Mouse (Mus musculus): Measurements from ENCODE around the gene Dnttip1.

Gene Dnttip1

DNA sequence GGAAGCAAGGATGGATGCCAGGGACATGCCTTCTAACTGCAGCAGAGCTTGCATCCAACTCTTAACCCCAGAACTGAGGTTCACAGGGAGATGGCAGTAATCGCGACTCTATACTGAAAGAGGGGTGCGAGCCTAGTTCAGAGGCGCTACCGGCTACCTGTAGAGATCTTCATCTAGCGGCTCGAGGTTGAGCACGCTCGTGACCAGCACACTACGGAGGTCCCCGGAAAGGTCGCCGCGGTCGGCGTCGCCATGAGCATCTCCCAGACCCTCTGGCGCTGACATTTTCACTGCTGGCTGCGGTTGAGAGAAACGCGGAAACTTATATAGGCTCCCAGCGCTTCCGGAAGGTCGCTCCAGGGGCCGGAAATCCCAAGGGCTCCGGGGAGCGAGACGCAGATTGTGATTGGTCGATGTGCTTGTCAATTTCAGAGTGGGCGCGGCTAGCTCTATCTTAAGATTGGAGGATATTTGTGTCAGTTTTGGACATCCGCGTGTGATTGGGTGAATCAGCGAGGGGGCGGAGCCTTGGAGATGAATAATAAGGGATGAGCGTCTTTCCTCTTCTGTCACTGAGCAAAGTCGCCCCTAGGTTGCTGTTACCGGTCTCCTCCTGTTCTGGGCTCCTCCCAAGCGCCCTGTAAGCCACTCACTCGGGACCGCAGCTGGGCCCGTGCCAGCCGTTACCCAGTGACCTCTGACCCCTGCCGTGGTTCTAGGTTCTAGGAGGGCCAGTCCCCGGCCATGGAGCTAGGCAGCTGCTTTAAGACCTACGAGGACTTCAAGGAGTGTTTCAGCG, 58.9 kb downstream of the Dnttip1 start, which contains the start of the genes Acot8 and Zswim3:
Acot8 (minus strand) TSS at position 350 of the 799 bp plus-strand sequence.
Zswim3 (plus strand) TSS at position 566 of the 799 bp plus-strand sequence.
- peak; percentile 98 to 99 for DNase-seq (ENCODE audit: low spot score in 2 of 2)

DNA sequence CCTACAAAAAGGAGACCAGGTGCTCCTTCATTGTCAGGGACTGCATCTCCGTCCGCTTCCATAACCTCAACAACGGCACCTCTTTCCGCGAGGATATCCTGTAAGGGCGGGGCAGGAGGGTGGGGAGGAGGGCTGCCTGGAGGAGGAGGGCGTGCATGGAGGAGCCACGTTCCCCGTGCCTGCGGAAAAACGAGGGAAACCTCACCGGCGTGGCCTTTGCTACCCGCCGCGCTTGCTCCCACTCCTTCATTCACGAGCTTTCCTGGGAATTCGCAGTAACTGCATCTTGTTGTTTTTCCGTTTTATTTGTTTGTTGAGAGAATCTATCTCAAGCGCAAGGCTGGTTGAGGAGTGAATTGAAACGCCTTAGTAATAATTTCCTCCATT, 59.5 kb downstream of the Dnttip1 start:
- DNase-seq (ENCODE audit: low spot score in 2 of 2): no peak

DNA sequence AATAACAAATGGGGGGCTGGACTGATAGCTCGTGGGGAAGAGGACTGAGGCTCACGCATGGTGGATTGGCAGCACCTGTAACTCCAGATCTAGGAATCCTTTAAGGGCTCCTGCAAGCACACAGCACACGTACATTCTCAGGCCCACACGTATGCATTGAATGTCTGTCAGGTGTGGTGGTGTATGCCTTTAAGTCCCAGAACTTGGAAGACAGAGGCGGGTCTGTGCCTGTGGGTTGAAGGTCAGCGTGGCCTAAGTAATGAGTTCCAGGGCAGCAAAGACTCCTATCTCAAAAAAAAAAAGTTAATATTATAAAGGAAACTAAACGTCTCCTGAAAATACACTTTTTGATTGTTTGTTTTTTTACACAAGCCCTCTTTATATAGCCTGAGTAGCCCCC, 60.8 kb downstream of the Dnttip1 start:
- DNase-seq (ENCODE audit: low spot score in 2 of 2): no peak

DNA sequence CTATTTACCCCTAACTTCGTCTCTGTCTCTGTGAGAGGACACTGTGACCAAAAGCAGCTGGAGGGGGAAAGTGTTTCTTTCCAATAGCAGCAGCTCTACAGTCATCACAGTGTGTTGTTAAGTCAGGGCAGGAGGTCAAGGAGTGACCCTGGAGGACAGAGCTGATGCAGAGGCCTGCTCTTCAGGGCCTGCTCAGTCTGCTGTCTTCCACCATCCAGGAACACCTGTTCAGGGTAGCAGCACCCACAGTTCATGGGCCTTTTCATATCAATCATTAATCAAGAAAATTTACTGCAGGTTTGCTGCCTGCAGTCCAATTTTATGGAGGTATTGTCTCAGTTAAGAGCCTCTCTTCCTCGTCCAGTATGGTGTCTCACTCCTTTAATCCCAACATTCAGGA, 67.8 kb downstream of the Dnttip1 start:
- no peak for DNase-seq (ENCODE audit: low spot score in 2 of 2)

DNA sequence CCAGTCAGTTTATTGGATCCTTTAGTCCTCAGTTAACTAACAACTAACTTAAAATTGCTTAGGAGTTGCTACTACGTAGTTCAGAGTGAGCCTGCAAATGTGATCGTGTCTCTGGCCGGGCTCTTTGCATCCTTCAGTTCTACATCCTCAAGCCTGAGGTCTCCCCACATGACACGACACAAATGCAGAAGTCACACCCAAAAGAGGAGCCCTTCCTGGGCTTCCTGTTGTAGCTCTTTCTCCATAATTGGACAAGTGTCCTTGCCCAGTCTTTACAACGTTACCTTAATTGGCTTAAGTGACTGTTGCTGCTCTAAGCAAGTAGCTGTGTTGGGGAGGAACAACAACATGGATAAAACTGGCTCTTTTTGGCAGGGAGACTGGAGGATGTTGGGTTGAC, 69.6 kb downstream of the Dnttip1 start:
- DNase-seq (ENCODE audit: low spot score in 2 of 2): no peak

DNA sequence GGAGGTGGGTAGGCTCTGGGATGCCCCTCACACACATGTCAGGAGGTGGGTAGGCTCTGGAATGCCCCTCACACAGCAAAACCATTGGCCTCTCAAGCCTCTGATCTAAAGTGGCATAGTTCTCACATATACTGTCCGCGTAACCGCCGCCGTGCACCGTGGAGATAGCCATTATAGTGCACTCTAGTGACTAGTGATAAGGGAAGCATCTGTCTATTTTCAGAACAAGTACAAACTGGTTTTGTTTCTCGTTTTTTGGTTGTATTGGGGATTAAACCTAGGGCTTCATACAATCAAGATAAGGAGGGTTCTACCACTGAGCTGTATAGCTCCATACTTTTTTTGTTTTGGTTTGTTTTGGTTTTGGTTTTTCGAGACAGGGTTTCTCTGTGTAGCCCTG, 70.0 kb downstream of the Dnttip1 start:
- no peak for DNase-seq (ENCODE audit: low spot score in 2 of 2)

DNA sequence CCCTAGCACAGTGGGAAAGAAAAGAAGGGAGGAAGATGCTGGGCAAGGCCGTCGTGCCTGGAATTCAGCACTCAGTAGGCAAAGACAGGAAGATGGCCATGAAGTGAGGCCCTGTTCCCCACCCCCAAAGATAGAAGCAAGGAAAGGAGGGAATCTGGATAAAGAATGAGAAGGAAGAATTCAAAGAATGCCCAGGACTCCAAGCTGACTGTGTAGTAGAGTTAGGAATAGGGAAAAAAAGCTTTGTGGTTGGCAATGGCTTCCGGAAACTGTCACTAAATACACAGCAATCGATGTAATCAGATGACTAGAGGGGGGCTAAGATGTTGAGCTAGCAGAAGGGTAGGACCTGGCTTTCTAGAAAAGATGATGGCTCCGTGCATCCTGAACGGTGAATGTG, 71.4 kb downstream of the Dnttip1 start:
- no peak for DNase-seq (ENCODE audit: low spot score in 2 of 2)

DNA sequence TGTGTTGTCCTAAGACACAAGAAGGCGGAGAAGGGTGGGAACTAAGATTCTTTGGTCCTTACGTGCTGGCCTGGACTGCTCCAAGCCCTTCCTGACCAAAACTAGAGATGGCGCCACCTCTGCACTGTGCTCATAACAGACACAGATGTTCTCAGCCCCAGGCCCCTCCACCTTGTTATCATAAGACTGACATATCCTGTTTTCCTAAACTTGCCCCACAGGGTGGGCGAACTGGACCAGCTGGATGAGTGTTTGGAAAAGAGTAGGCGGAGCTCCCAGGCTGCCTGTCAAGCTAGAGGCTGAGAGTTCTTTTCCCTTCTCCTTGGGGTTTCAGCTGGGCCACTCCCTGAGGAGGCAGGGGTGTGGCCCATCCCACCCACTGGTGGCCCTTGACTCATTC, 71.9 kb downstream of the Dnttip1 start:
- no peak for DNase-seq (ENCODE audit: low spot score in 2 of 2)
